Comparison of ENCODE assay signal across 16 mouse cellular contexts in the genomic region with DNA sequence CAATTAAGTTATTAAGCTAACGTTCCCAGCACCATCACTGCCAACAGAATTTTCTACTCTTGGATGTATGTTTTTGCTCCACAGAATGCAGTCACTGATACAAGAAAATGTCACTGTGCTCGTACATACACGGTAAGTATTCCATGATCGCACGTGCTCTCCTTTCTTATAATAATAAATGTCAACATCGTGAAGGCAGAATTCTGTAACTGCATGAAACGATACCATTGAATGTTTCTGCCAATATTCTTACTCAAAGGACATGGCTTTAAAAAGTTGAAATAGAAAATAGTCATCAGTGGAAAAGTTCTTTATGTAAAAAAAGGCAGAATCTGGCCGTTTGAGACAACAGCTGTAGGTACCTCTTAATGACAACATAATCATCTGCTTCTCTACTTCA.
"Had no signal": no experiment of that assay in that cellular context is flagged by ENCODE, and none has a peak within 500 bp of the region (broad histone marks: within the 10 kb centered on the region; RNA-seq: fewer than 3 reads in every experiment).

No protein-coding gene starts in this region.

- H3K36me3 ChIP-seq: lung, embryonic 15.5 days had no signal

- H3K9ac ChIP-seq: liver, embryonic 12.5 days; liver, embryonic 14.5 days; lung, embryonic 15.5 days; midbrain, embryonic 13.5 days; midbrain, embryonic 15.5 days; neural tube, embryonic 12.5 days had no signal

- DNase-seq: lung, adult 2 months; lung, postnatal 36 days; right cerebral cortex, postnatal 14 days; right cerebral cortex, postnatal 4 days; spleen, adult 18-20 months; thymus, adult 18-20 months; thymus, postnatal 14 days; thymus, postnatal 4 days had no signal

- H3K9me3 ChIP-seq: liver, embryonic 12.5 days; lung, embryonic 15.5 days; midbrain, embryonic 13.5 days; midbrain, embryonic 15.5 days; neural tube, embryonic 12.5 days had no signal

- H3K4me3 ChIP-seq: liver, embryonic 12.5 days; lung, embryonic 15.5 days; midbrain, embryonic 13.5 days; midbrain, embryonic 15.5 days; neural tube, embryonic 12.5 days had no signal

- H3K4me2 ChIP-seq: liver, embryonic 12.5 days; lung, embryonic 15.5 days; midbrain, embryonic 11.5 days; midbrain, embryonic 13.5 days; midbrain, embryonic 15.5 days; neural tube, embryonic 12.5 days had no signal

- H3K27me3 ChIP-seq: liver, embryonic 12.5 days; lung, embryonic 15.5 days; midbrain, embryonic 13.5 days; midbrain, embryonic 15.5 days; neural tube, embryonic 12.5 days had no signal

- H3K27ac ChIP-seq: liver, embryonic 12.5 days; liver, embryonic 14.5 days; lung, embryonic 15.5 days; midbrain, embryonic 13.5 days; midbrain, embryonic 15.5 days; neural tube, embryonic 12.5 days had no signal

- ATAC-seq: liver, embryonic 12.5 days; lung, postnatal 0 days; midbrain, embryonic 13.5 days; midbrain, embryonic 15.5 days had no signal
